Mouse (Mus musculus): ENCODE data around the gene Frmpd1. TPM values are rescaled to one million over a fixed set of nuclear protein-coding genes. Genes with fewer than 3 reads are reported as not detected.
A peak's percentile ranks its signal among the peaks of the same experiment; 100 is the strongest.

The Frmpd1 gene
- polyA plus RNA-seq, 1 experiment from 2014 or later: 1.2 TPM

- Histone ChIP-seq H3K27ac (replicated peaks; ENCODE audit: low read depth, low read length) (no peak overlapping the region), H3K9ac (replicated peaks; ENCODE audit: low read length) (no peak overlapping the region), H3K4me2 (ENCODE audit: low read depth, low read length) (no peak overlapping the region), H3K36me3 (replicated peaks; ENCODE audit: control insufficient read depth, insufficient read depth, low read depth, low read length) (no peaks in the 10 kb centered on the region), H3K4me3 (ENCODE audit: low read depth, low read length) (no peak overlapping the region), H3K4me1 (ENCODE audit: control insufficient read depth, insufficient read depth, low read length) (no peaks in the 10 kb centered on the region), H3K27me3 (ENCODE audit: control insufficient read depth, insufficient read depth, low read length) (no peaks in the 10 kb centered on the region), H3K9me3 (replicated peaks; ENCODE audit: control insufficient read depth, low read length) (no peaks in the 10 kb centered on the region)
- DNase-seq (ENCODE audit: low spot score) (no peak), ATAC-seq (replicated peaks; ENCODE audit: insufficient number of reproducible peaks, low FRiP score, low TSS enrichment, low read depth) (no peak)
- WGBS: 86% methylated on average over 7 of the region's 7 CpGs
These were observed 57.5 kb downstream of the Frmpd1 start for GRCm38 (mm10) chr4:45242163-45242562.

DNA sequence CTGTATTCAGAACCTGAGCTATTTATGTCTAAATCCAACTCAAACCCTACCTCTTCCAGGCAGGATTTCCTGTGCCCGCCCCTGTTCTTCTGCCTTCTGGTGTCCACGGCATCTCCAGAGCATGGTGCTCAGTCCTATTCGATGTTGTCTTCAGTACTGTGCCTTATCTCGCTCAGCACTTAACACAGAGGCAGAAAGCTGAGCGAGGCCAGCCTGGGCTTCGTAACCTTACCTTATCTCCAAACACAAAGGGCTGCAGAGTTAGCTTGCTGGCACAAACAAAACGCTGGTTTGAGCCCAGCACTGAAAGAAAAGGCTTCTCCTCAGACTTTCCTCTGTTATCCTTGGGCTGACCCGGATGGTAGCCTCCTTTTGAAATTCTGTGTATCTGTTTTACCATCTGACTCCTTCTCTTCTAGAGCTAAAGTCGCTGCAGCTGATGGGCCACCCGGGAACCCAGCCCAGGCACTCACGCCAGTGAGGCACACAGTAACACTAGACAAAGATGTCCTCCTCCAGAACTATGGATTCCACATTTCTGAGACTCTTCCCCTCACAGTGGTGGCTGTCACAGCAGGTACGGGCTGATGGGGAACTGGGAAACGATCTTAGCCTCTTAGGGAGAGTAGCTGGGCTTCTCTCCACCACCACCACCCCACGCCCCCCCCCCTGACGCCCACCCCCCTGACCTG is 58.7 kb downstream of the Frmpd1 start:
- H3K27me3 ChIP-seq (ENCODE audit: control insufficient read depth, insufficient read depth, low read length): no peaks in the 10 kb centered on the region
- H3K27ac ChIP-seq (replicated peaks; ENCODE audit: low read depth, low read length): no peak overlapping the region
- no peaks in the 10 kb centered on the region for H3K36me3 ChIP-seq (replicated peaks; ENCODE audit: control insufficient read depth, insufficient read depth, low read depth, low read length)
- 62% methylated on average over 14 of the region's 15 CpGs for WGBS
- no peak overlapping the region for H3K4me3 ChIP-seq (ENCODE audit: low read depth, low read length)
- no peaks in the 10 kb centered on the region for H3K9me3 ChIP-seq (replicated peaks; ENCODE audit: control insufficient read depth, low read length)
- ATAC-seq (replicated peaks; ENCODE audit: insufficient number of reproducible peaks, low FRiP score, low TSS enrichment, low read depth) (no peak), DNase-seq (ENCODE audit: low spot score) (no peak)
- H3K9ac ChIP-seq (replicated peaks; ENCODE audit: low read length): no peak overlapping the region
- no peak overlapping the region for H3K4me2 ChIP-seq (ENCODE audit: low read depth, low read length)
- H3K4me1 ChIP-seq (ENCODE audit: control insufficient read depth, insufficient read depth, low read length): no peaks in the 10 kb centered on the region

DNA sequence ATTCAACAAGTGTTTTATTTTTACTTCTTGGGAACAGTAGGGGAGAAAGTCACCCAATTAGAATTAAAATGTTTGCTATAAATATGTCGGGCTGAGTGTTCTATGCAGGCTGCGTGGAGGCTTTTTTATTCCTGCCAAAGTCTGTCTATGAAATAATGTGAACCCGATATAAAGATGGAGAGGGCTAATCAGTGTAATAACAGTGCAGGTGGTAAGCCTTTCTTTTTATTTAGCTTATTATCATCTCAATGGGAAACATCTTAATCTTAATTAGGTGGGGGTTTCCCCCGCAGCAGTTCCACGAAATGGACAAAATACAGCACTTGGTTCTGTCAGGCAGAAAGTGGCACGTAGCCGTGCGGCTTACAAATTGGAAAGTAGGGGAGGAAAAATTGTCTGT is 66.6 kb downstream of the Frmpd1 start:
- H3K4me3 ChIP-seq (ENCODE audit: low read depth, low read length): no peak overlapping the region
- H3K9ac ChIP-seq (replicated peaks; ENCODE audit: low read length): no peak overlapping the region
- DNase-seq (ENCODE audit: low spot score) (no peak), ATAC-seq (replicated peaks; ENCODE audit: insufficient number of reproducible peaks, low FRiP score, low TSS enrichment, low read depth) (no peak)
- whole genome bisulfite sequencing: 78% methylated on average over 8 of the region's 8 CpGs
- H3K4me2 ChIP-seq (ENCODE audit: low read depth, low read length): no peak overlapping the region
- no peaks in the 10 kb centered on the region for H3K27me3 ChIP-seq (ENCODE audit: control insufficient read depth, insufficient read depth, low read length)
- no peaks in the 10 kb centered on the region for H3K9me3 ChIP-seq (replicated peaks; ENCODE audit: control insufficient read depth, low read length)
- no peaks in the 10 kb centered on the region for H3K4me1 ChIP-seq (ENCODE audit: control insufficient read depth, insufficient read depth, low read length)
- H3K36me3 ChIP-seq (replicated peaks; ENCODE audit: control insufficient read depth, insufficient read depth, low read depth, low read length): no peaks in the 10 kb centered on the region
- H3K27ac ChIP-seq (replicated peaks; ENCODE audit: low read depth, low read length): no peak overlapping the region

DNA sequence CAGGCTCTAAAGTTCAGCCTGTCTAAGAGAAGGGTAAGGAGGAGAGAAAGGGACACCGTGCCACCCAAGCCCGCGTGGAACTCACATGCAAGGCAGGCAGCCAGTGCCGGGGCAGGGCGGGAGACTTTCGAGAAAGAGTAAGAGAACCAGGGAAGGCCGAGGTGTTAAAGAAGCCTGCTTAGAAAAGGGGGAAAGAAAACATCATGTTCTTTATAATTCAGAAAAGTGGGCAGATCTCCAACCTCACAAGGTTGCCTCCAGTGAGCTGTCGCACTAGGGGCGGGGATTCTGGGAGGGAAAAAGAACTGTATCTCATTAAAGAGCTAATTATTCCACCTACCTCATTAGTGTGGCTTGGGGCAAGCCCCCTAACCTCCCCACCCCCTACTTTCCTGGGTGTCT is 68.2 kb downstream of the Frmpd1 start:
- Histone ChIP-seq H3K36me3 (replicated peaks; ENCODE audit: control insufficient read depth, insufficient read depth, low read depth, low read length) (no peaks in the 10 kb centered on the region), H3K4me2 (ENCODE audit: low read depth, low read length) (no peak overlapping the region), H3K27ac (replicated peaks; ENCODE audit: low read depth, low read length) (no peak overlapping the region), H3K9ac (replicated peaks; ENCODE audit: low read length) (no peak overlapping the region), H3K27me3 (ENCODE audit: control insufficient read depth, insufficient read depth, low read length) (no peaks in the 10 kb centered on the region), H3K9me3 (replicated peaks; ENCODE audit: control insufficient read depth, low read length) (no peaks in the 10 kb centered on the region), H3K4me1 (ENCODE audit: control insufficient read depth, insufficient read depth, low read length) (no peaks in the 10 kb centered on the region), H3K4me3 (ENCODE audit: low read depth, low read length) (no peak overlapping the region)
- ATAC-seq (replicated peaks; ENCODE audit: insufficient number of reproducible peaks, low FRiP score, low TSS enrichment, low read depth) (no peak), DNase-seq (ENCODE audit: low spot score) (no peak)
- 55% methylated on average over 9 of the region's 9 CpGs for WGBS

GRCm38 (mm10) chr4:45253839-45254601 is 69.3 kb downstream of the Frmpd1 start:
- H3K36me3 ChIP-seq (replicated peaks; ENCODE audit: control insufficient read depth, insufficient read depth, low read depth, low read length): no peaks in the 10 kb centered on the region
- WGBS: 51% methylated on average over 11 of the region's 11 CpGs
- H3K4me1 ChIP-seq (ENCODE audit: control insufficient read depth, insufficient read depth, low read length): no peaks in the 10 kb centered on the region
- no peak overlapping the region for H3K4me2 ChIP-seq (ENCODE audit: low read depth, low read length)
- no peaks in the 10 kb centered on the region for H3K27me3 ChIP-seq (ENCODE audit: control insufficient read depth, insufficient read depth, low read length)
- H3K27ac ChIP-seq (replicated peaks; ENCODE audit: low read depth, low read length): no peak overlapping the region
- no peak overlapping the region for H3K9ac ChIP-seq (replicated peaks; ENCODE audit: low read length)
- no peak overlapping the region for H3K4me3 ChIP-seq (ENCODE audit: low read depth, low read length)
- ATAC-seq (replicated peaks; ENCODE audit: insufficient number of reproducible peaks, low FRiP score, low TSS enrichment, low read depth) (no peak), DNase-seq (ENCODE audit: low spot score) (peak; percentile 11)
- no peaks in the 10 kb centered on the region for H3K9me3 ChIP-seq (replicated peaks; ENCODE audit: control insufficient read depth, low read length)

GRCm38 (mm10) chr4:45259232-45259832 is 74.7 kb downstream of the Frmpd1 start:
- no peaks in the 10 kb centered on the region for H3K36me3 ChIP-seq (replicated peaks; ENCODE audit: control insufficient read depth, insufficient read depth, low read depth, low read length)
- no peak for ATAC-seq (replicated peaks; ENCODE audit: insufficient number of reproducible peaks, low FRiP score, low TSS enrichment, low read depth)
- no peak for DNase-seq (ENCODE audit: low spot score)

GRCm38 (mm10) chr4:45261551-45261950 is 76.9 kb downstream of the Frmpd1 start:
- Histone ChIP-seq H3K9me3 (replicated peaks; ENCODE audit: control insufficient read depth, low read length) (no peaks in the 10 kb centered on the region), H3K27me3 (ENCODE audit: control insufficient read depth, insufficient read depth, low read length) (no peaks in the 10 kb centered on the region), H3K36me3 (replicated peaks; ENCODE audit: control insufficient read depth, insufficient read depth, low read depth, low read length) (no peaks in the 10 kb centered on the region), H3K4me1 (ENCODE audit: control insufficient read depth, insufficient read depth, low read length) (no peaks in the 10 kb centered on the region), H3K4me3 (ENCODE audit: low read depth, low read length) (no peak overlapping the region), H3K27ac (replicated peaks; ENCODE audit: low read depth, low read length) (no peak overlapping the region), H3K9ac (replicated peaks; ENCODE audit: low read length) (no peak overlapping the region), H3K4me2 (ENCODE audit: low read depth, low read length) (no peak overlapping the region)
- 89% methylated on average over 4 of the region's 4 CpGs for WGBS
- DNase-seq (ENCODE audit: low spot score) (no peak), ATAC-seq (replicated peaks; ENCODE audit: insufficient number of reproducible peaks, low FRiP score, low TSS enrichment, low read depth) (no peak)

More at GRCm38 (mm10) chr4:45259232-45259832, 74.7 kb downstream of the Frmpd1 start:
- Histone ChIP-seq H3K27ac (replicated peaks; ENCODE audit: low read depth, low read length) (no peak overlapping the region), H3K4me2 (ENCODE audit: low read depth, low read length) (no peak overlapping the region), H3K4me3 (ENCODE audit: low read depth, low read length) (no peak overlapping the region), H3K27me3 (ENCODE audit: control insufficient read depth, insufficient read depth, low read length) (no peaks in the 10 kb centered on the region), H3K9me3 (replicated peaks; ENCODE audit: control insufficient read depth, low read length) (no peaks in the 10 kb centered on the region), H3K9ac (replicated peaks; ENCODE audit: low read length) (no peak overlapping the region), H3K4me1 (ENCODE audit: control insufficient read depth, insufficient read depth, low read length) (no peaks in the 10 kb centered on the region)
- WGBS: 71% methylated on average over 4 of the region's 4 CpGs

DNA sequence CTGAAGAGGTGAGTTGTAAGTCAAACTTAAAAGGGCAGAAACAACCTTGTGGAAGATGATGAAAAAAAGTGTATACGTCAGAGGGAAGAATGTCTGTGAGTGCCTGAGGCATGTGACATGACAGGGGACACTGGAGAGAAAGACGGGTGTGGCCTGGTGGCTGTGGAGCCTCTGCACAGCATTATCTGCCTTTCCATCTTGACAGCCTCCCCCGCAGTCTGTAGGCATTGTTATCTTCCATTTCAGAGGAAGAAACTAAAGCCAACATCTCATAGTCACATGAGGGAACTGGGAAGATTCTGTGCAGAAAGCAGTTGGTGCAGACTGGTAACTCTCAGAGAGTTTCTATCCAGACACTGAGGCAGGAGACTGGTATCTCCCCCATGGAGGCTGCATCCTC is 83.2 kb downstream of the Frmpd1 start:
- DNase-seq (ENCODE audit: low spot score) (no peak), ATAC-seq (replicated peaks; ENCODE audit: insufficient number of reproducible peaks, low FRiP score, low TSS enrichment, low read depth) (no peak)
- 79% methylated on average over 3 of the region's 3 CpGs for WGBS
- no peaks in the 10 kb centered on the region for H3K4me1 ChIP-seq (ENCODE audit: control insufficient read depth, insufficient read depth, low read length)
- no peak overlapping the region for H3K4me2 ChIP-seq (ENCODE audit: low read depth, low read length)
- no peaks in the 10 kb centered on the region for H3K27me3 ChIP-seq (ENCODE audit: control insufficient read depth, insufficient read depth, low read length)
- no peak overlapping the region for H3K9ac ChIP-seq (replicated peaks; ENCODE audit: low read length)
- no peaks in the 10 kb centered on the region for H3K9me3 ChIP-seq (replicated peaks; ENCODE audit: control insufficient read depth, low read length)
- H3K27ac ChIP-seq (replicated peaks; ENCODE audit: low read depth, low read length): no peak overlapping the region
- no peak overlapping the region for H3K4me3 ChIP-seq (ENCODE audit: low read depth, low read length)
- no peaks in the 10 kb centered on the region for H3K36me3 ChIP-seq (replicated peaks; ENCODE audit: control insufficient read depth, insufficient read depth, low read depth, low read length)

Measured in embryonic facial prominence, embryonic 11.5 days (tissue).